Mouse (Mus musculus): ENCODE measurements around the gene Dlg1.

DNA sequence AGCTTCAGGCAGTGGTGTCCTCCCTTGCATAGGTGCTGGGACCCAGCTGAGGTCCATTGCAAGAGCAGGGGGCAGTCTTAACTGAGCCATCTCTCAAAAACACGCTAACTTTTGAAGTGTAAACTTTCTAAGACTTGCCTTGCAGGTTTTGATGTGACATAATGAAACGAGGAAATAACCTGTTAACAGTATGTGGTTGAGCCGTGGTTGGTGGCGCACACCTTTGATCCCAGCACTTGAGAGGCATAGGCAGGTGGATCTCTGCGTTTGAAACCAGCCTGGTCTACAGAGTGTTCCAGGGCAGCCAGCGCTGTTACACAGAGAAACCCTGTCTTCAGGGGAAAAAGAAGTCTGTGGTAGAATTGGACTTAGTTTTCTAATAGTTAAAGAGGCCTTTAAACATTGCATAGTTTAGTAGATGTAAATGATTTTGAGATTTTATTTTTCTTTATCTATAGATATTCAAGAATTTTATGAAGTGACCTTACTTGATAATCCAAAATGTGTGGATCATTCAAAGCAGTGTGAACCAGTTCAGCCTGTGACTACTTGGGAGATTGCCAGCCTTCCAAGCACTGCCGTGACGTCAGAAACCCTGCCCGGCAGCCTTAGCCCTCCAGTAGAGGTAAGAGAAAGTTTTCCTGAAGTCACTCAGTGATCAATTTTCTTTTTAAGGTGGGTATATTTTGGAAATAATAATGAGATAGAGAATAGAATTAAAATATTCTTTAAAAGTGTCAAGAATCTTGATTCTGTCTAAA lies 20.6 kb downstream of the Dlg1 start:
- TF ChIP-seq CTCF (IDR thresholded peaks at IDR 0.05; ENCODE audit: extremely low read depth, insufficient read depth, low read length): no peak
- TF ChIP-seq POLR2A (IDR thresholded peaks at IDR 0.05; ENCODE audit: extremely low read depth, insufficient read depth, low read length): no peak
